Mouse (Mus musculus) liver, adult (tissue): ENCODE measurements at regions not wholly inside any gene's neighbourhood (a gene's known extent, or its start where the extent isn't known, plus 50 kb on each side); places are given as distances from the start of the nearest gene placed in this dataset.

Source experiments
- GATA4 ChIP-seq: IDR thresholded peaks from 2 replicates; pipeline ENCODE4 v1.6.1; 2014; ENCODE audit warnings: mild to moderate bottlenecking, low read length; ENCODE audit not compliant: insufficient replicate concordance

DNA sequence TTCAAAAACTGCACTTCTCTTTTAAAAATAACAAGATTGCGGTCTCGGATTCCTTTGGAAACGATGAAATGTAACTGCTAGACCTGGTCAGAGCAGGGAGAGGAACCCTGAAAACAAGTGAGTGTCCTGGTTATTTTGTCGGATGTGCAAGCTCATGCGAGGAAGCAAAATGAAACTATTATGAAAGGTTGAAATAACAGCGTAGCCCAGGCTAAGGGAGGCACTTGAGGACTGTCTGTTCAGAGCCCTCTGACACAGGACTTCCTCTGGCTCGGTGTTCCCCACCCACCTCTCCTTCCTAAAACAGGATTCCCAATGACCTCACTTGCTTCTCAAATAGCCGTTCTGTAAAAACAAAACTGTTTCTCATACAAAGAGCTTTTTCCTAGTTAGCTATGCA, 51.3 kb upstream of the S1pr1 start:
- no peak for TF ChIP-seq GATA4

DNA sequence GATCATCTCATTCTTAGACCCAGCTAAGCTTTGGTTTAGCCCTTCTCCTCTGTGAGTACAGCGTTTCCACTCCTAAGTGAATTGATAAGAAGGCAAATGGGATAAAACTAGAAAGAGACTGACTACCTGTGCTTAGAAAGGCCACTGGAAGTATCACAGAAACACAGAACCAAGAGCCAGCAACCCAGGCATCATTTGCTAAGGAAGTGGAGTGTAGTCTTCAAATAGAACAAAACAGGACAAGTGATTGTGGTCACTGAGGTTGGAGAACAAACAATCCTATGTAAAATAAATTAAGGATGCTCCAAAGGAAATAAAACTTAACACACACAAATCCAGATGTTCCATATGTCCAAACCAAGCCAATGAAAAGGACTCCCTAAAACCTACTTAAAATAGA, 53.4 kb upstream of the S1pr1 start:
- TF ChIP-seq GATA4, result no peak

DNA sequence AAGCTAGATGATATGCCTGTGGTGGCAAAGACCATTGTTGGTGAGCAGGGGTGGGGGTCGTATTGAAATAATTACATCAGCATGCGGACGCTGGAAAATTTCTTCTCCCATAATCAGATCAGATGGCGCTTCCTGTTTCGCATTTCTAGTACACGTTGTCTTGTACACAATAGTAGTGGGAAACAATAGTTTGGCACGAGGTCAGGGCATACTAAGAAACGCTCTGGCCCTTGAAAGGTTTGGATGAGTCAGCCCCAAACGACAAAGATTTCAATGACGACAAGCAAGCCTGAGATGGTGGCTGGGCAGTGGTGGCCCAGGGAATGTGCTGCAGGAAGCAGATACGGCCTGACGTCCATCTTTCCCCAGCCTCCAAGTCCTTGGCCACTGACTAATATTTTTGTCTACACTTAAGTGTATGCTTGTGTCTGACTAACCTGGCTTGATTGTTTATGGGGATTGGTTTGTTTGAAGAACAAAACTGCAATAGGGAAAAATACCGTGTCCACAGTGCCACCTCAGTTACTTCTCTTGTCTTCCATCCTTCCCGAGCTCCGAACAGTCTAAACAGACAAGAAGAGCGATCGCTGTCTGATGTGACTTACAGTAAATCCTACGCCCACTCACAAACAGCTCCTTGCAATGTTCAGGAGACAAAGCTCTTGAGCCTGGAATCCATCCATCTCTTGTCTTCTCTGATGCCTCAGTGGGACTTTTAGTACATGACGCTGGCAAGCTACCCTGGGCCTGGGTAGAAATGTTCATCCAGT, 54.1 kb upstream of the S1pr1 start:
- TF ChIP-seq GATA4, result peak; percentile 74; the same call in 1 of the 2 replicates

- no peak for TF ChIP-seq GATA4
These were observed 57.8 kb upstream of the S1pr1 start for GRCm38 (mm10) chr3:115772676-115773075.

GRCm38 (mm10) chr3:115774321-115774720, 59.4 kb upstream of the S1pr1 start:
- no peak for TF ChIP-seq GATA4

DNA sequence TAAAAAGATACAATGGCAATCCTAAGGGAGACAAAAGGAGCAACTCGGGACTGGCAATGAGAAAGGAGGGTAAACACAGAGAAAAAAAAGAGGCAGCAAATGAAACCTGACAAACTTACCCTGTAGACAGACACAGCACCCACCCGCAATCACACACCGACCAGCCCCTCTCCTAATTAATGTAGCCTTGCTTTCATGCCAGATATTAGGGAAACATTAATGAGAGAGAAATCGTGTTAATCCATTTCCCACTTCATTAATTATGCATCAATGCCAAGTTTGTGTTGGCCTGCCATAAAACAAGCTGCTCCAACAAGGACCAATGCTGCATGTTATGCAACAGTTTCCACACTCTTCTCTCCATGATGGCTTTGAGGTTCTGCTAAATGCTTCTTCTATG, 59.9 kb upstream of the S1pr1 start:
- no peak for TF ChIP-seq GATA4

DNA sequence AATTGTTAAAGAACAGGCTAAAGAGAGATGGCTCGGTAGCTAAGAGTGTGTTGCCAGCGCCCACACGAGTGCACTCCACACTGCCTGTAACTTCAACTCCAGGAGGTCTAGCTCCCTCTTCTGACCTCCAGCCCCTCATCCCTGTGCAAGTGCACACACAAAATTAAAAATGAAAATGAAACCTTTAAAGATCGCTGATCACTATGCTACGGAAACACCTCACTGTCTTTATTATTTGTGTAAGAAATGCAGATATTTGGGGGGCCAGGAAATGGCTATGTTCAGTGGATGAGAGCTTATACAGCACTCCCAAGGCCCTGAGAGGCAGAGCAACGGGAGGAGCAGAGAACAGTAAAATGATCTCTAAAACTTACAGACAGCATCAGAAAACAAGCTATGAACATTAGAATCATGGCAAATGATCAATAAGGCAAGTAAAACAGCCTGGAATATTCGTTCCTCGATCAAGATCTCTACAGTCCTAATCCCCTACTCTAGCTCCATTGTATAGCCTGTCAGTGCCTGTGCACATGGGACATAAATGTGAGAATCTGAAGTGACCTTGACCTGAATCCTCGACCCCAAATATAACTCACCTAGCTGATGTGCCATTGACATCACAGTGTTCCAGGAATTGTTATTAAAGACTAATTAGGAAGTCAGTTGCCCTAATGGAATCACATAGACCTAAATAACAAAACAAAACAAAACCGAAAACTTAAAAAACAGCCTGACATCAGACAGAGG, 64.4 kb upstream of the S1pr1 start:
- no peak for TF ChIP-seq GATA4

DNA sequence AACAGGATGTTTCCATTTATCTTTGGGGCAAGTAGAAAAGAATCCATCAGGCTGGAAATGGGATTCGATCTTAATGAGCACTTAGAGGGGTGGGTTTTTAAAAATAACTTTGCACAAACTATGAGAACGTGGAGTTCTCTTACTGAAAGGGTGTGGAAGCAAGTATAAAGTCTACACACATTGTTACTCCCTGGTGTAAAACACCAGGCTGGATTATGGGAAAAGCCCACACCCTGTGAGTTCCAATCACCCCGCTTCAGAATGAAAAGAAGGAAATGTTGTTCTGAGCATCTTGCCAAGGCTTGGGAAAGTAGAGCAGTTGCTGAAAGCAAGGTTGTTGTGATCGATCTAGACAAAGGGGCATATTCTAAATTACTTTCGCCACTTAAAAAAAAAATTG, 65.0 kb upstream of the S1pr1 start:
- TF ChIP-seq GATA4, result no peak

DNA sequence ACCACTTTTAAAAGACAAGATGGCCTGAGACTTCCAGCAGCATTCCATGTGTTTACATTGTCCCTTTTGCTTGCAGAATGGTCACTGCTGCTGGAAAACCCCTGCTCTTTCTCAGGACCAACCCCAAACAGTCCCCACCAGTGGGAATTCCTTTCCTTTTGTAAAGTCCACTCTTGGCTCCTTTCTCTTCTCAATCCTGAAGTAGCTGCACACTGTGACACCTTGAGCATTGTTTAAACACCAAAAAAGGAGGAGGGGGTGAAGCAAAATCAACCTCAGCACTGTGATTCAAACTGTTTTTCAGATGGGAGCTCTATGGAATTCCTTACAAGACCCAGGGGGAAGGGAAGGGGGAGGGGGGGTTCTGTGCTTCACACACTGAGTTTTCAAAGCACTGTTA, 67.9 kb upstream of the S1pr1 start:
- TF ChIP-seq GATA4, result no peak

DNA sequence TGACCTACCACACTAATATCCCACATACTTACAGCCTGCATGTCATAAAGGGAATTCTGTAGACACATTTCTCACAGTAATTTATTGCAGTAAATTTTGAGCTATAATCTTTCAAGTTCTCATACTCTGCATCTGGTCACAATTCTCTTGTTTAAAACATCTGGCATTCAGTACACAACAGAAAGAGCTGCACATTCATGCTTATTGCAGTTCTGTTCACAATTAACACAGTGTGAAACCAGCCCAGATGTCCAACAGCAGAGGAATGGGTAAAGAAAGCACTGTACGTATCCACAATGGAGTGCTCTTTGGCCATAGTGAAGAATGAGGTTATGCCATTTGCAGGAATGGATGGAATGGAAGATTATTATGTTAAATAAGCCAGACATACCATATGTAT, 72.5 kb upstream of the S1pr1 start:
- no peak for TF ChIP-seq GATA4

- no peak for TF ChIP-seq GATA4
These were observed 73.7 kb upstream of the S1pr1 start for GRCm38 (mm10) chr3:115788525-115788924.

- TF ChIP-seq GATA4, result peak; percentile 75
These were observed 74.2 kb upstream of the S1pr1 start for GRCm38 (mm10) chr3:115789063-115789462.

- TF ChIP-seq GATA4, result peak; percentile 99
These were observed 77.7 kb upstream of the S1pr1 start for GRCm38 (mm10) chr3:115792606-115793005.

DNA sequence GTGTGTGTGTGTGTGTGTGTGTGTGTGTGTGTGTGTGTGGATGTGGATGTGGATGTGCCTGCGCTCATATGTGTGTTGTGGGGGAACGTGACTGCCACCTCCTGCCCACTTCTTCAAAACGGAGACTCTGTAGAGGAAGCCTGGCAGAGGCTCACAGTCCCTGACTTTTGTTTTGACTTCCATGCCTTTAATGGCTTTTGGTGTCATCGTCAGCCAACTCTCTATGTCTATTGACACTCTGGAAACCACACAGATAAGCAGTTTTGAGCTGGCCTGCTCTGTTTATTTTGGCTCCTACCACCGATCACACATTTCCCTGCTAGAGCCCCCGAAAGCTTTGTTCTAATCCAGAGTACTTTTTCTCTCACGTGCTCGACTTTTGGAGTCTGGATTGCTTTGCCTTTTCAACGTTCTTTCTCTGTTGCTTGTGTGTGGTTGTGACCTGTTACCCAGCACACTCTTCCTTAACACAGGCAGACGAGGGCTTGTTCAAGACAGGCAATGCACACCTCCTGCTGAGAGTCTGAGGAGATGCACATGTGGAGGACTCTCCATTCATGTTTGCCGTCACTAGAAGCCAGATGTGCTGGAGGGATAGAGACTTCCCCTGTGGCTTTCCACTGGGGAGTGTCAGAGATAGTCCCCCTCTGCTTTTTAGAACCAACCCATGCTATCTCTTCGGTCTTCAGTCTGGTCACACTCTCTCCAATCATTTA, 78.6 kb upstream of the S1pr1 start:
- TF ChIP-seq GATA4, result peak; percentile 78

GRCm38 (mm10) chr3:115799326-115799725, 84.5 kb upstream of the S1pr1 start:
- TF ChIP-seq GATA4, result no peak

GRCm38 (mm10) chr3:115799981-115800380, 85.1 kb upstream of the S1pr1 start:
- TF ChIP-seq GATA4, result no peak
